Mouse (Mus musculus) fibroblast of lung, adult 2 months (primary cell): ENCODE data around the gene Pkig.
"Not testable (repeated sequence)": the region's sequence is repeated elsewhere in the genome, so short reads cannot be mapped to it uniquely, and the experiment has no call there.

Source experiments
- DNase-seq: peaks from one replicate; pipeline ENCODE4 v3.0.0-alpha.2; 2011; ENCODE audit warnings: low read depth

Gene Pkig

GRCm38 (mm10) chr2:163644047-163644446 is 14.1 kb upstream of the Pkig start:
- DNase-seq: no peak

GRCm38 (mm10) chr2:163644575-163645385 is 13.4 kb upstream of the Pkig start, which contains the start of gene Serinc3:
TSS of gene Serinc3 (minus strand) at chr2:163645131.
- DNase-seq: peak; percentile 94

DNA sequence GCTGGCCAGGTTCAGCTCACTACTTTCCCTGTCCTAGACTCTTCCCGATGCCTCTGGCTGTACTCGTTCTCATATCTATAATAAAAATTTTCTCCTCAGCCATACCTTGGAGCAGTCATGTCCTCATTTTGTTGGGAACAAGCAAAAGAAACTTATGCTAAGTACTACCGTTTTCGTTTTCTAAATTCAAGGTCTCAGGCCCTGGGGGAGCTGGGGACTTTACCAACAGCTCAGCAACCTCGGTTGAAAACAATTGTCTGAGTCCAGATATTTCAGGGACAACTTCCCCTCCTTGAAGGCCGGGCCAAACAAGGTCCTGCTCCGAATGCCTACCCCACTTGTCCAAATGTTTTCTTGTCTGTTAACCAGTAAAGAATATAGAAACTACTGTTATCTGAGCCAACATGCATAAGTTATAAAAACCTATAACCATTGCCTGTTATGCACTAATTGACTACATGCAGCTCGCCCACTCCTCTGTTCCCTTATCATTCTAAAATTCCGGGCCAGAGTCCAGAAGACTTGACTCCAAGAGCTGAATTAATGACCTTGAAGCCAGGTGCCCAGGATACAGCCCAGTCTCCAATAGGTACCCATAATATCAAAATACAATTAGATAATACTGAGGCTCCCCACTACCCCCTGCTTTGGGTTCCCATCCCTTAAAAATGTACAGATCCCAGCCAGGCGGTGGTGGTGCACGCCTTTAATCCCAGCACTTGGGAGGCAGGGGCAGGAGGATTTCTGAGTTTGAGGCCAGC is 12.3 kb upstream of the Pkig start:
- DNase-seq: no peak

DNA sequence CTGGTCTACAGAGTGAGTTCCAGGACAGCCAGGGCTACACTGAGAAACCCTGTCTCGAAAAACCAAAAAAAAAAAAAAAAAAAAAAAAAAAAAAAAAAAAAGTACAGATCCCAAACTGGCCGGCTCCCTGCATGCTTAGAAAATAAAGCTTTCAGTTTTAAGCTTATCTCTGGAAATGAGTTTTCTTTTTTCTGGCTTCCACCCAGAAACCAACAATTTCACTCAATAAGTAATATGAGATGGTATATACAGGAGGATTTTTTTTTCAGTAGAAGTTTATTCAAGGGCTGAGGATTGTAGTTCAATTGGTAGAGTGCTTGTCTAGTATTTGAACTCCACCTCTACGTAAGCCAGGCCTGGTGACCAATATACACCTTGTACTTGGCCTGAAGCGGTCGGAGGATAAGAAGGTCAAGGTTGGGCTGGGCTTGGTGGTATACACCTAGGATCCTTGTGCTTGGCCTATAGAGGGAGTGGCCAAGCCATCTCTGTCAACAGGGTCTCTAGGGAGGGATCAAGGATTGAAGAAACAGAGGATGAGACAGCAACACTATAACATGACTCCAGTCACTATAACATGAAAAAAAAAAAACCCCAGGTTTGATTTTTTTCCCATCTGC is 11.6 kb upstream of the Pkig start:
- DNase-seq: no peak

DNA sequence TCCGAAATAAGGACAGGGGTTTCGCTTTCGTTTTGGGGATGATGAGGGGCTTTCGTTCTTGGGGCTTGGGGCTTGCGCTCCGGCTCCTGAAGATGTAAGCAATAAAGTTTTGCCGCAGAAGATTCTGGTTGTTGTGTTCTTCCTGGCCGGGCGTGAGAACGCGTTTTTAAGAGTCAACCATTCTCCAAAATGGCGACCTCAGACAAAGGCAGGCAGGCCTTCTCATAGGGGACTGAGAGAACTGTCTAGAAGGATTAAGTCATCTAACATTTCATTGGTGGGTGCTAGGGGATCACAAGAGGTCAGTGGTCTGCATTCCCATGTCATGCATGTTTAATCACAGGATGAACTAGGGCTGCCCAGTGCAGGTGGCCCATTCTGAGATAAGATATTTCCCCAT is 2.5 kb upstream of the Pkig start:
- not testable (repeated sequence) for DNase-seq

DNA sequence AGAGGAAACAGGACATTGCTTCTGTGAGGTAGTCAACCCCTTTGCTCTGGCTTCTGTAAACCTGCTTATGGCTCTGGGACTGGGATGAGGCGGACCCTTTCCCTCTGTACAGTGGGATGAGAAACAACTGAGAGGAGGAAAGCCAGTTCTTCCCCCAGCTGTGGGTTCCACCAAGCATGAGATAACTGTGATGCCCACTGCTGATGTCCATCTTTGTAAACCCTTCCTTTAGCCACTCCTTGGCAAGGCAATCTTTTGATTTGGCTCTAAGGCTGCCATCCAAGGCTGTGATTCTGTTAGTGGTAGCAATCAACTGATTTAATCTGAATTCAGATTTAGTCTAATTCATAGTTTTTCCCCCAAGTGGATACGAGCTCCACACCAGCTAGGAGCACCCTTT is 700 bp upstream of the Pkig start:
- DNase-seq: no peak

DNA sequence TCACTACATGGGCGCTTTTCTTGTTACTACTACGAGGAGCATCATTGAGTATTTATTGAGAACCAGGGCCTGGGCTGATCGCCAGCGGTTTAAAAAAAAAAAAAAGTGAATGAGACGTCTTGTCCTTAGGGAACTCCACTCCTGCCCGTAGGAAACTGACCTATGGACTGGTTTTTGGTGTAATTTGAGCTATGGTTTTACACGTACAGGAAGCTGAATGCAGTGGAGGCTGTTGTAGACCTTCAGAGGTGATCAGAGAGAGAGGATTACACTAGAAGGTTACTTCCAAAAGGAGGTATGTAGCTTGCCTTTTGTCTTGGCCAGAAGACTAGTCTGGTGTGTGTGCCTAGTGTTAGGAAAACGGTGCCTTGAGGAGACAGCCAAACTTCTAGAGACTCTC is 755 bp downstream of the Pkig start:
- DNase-seq: peak; percentile 60

GRCm38 (mm10) chr2:163659431-163659830 is 1.2 kb downstream of the Pkig start:
- DNase-seq: no peak

GRCm38 (mm10) chr2:163660103-163660701 is 2.0 kb downstream of the Pkig start:
- DNase-seq: no peak

GRCm38 (mm10) chr2:163661371-163661850 is 3.2 kb downstream of the Pkig start:
- DNase-seq: peak; percentile 40

GRCm38 (mm10) chr2:163662076-163662475 is 3.9 kb downstream of the Pkig start:
- DNase-seq: no peak

GRCm38 (mm10) chr2:163662698-163663221 is 4.6 kb downstream of the Pkig start:
- DNase-seq: no peak

- peak; percentile 81 for DNase-seq
These were observed 5.7 kb downstream of the Pkig start for GRCm38 (mm10) chr2:163663930-163664329.

- DNase-seq: no peak
These were observed 8.9 kb downstream of the Pkig start for GRCm38 (mm10) chr2:163667045-163667444.

- no peak for DNase-seq
These were observed 12.8 kb downstream of the Pkig start for GRCm38 (mm10) chr2:163670872-163671594.

GRCm38 (mm10) chr2:163674397-163674796 is 16.2 kb downstream of the Pkig start:
- DNase-seq: no peak

GRCm38 (mm10) chr2:163675144-163675619 is 17.0 kb downstream of the Pkig start:
- DNase-seq: peak; percentile 88

DNA sequence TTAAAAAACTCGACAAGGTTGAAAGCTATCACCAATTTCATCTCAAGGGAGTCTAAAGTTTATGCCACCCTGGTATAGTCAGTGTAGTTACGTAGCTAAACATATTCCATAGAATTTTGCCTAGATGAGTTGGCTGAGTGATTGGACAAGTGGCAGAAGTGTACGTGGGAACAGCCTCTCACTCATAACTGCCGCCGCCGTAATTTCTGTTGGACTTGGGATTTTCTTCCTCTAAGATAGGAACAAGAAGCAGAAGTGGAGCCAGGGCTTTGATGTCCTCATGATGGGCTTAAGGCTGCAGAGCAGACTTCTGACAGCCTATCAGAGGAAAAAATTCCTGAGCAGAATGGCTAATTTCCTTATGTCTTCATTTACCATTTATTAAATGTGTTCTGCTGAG is 17.5 kb downstream of the Pkig start:
- no peak for DNase-seq

DNA sequence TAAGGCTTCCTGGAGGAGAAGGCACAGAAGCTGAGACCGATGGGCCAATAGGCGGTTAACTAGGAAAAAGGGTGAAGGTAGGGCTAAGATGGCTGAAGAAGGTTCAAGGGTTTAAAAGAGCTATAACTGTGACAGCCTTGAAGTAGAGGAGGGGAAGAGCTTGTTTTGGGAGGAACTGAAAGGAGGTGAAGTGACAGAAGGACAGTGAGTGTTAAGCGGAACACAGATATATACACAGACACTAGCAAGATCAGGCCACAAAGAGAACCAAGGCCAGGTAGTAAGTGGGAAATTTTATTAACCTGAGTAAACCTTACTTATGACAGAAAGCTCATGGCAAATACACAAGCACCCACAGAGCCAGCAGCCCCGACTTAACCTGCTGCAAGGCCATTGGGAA is 18.1 kb downstream of the Pkig start:
- DNase-seq: no peak

DNA sequence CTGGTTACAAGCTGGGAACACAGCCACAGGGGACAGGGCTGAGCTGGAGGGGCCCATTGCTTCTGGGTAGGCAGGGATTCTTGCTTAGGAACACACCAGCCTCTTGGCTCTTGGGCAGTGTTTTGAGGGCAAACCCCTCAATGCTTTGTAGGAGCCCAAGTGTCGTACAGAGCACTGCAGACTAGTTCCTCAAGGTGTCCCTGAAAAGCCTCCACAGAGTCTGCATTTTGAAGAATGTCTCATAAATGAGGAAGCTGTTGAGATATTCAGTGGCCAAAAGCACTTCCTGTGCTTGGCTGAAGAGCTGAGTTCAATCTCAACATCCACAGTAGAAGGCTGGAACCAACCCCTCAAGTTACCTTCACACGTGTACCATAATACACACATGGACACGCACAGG is 18.6 kb downstream of the Pkig start:
- no peak for DNase-seq

GRCm38 (mm10) chr2:163682344-163682743 is 24.2 kb downstream of the Pkig start:
- no peak for DNase-seq
